Mouse (Mus musculus) T-helper 17 cell (primary cell): ENCODE measurements around the gene Isoc2a.
"Not testable (repeated sequence)": the region's sequence is repeated elsewhere in the genome, so short reads cannot be mapped to it uniquely, and the experiment has no call there.

Experiments used
- in situ Hi-C, 2 experiments: fragments of 300-600 bp; cut with MboI, MseI; formaldehyde crosslinking; loops; 1 replicate in 1 of 2; 2 replicates in 1 of 2; pipeline ENCODE4 v1.15.1; 2025; ENCODE audit warnings: high pct_unique_total_duplicates in 2 of 2

Gene Isoc2a

GRCm38 (mm10) chr7:4864130-4864845 lies 12.7 kb upstream of the Isoc2a start:
- in situ Hi-C loops = no loop called here

DNA sequence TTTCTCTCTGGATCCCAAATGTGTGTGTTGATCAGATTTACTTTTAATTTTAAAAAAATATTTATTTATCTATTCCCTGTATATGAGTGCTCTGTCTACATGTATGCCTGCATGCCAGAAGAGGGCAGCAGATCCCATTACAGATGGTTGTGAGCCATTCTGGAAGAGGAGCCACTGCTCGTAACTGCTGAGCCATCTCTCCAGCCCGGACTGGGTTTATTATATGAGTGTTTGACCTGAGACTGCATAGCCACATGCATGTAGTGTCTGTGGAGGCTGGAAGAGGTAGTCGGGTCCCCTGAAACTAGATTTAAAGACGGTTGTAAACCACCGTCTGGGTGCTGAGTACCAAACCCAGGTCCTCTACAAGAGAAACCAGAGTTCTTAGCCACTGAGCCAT lies 11.9 kb upstream of the Isoc2a start:
- in situ Hi-C loops = loop anchor here in 1 of 2 experiments (5.0 kb wide), 1 partner anchor 53 kb away; the partner anchor contains the start of gene Ube2s

- in situ Hi-C loops = loop anchor here in 1 of 2 experiments (5.0 kb wide), 1 partner anchor 54 kb away; the partner anchor contains the start of gene Ube2s
Observed at GRCm38 (mm10) chr7:4865579-4866493, 11.1 kb upstream of the Isoc2a start.

DNA sequence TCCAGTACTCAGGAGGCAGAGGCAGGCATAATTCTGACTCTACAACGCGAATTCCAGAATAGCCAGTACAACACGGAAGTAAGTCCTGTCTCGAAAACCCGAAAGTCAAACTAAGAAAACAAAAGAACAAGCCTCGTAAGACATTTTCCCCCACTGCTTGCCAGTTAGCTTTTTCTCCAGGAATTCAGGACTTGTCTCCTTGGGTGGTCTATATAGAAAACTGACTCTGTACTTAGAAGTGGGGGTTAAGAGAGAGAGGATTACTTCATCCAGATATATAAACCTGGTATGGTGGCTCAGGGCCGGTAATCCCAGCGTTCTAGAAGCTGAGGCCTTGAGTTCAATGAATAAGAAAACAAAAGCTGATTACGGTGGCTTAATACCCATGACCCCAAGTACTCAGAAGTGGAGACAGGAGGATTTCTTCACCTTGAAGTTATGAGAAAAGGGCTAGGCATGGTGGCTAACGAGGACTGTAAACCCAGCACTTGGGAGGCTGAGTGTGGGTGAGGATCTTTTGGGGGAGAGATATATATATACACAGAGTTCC lies 10.2 kb upstream of the Isoc2a start:
- in situ Hi-C loops = loop anchor here in 1 of 2 experiments (5.0 kb wide), 1 partner anchor 54 kb away; the partner anchor contains the start of gene Ube2s

- in situ Hi-C loops = no loop called here
Observed at GRCm38 (mm10) chr7:4870133-4870532, 6.8 kb upstream of the Isoc2a start, which contains the start of gene Isoc2b. TSS of gene Isoc2b (minus strand) at chr7:4870258.

GRCm38 (mm10) chr7:4877226-4877625 lies 273 bp downstream of the Isoc2a start:
- in situ Hi-C loops = no loop called here

DNA sequence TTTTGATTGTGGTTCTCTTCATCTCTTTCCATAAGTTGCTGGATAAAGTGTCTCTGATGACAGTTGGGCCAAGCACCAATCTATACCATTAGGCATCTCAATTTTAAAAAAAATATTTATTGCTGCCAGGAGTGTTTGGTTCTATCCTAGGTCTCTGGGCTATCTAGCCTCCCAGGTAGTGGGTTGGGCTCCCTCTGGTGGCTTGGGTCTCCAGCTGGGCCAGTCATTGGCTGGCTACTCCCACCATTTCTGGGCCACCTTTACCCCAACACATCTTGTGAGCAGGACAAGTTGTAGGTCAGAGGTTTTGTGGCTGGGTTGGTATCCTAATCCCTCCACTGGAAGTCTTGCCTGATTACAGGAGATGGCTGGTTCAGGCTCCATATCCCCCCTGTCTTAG lies 1.2 kb downstream of the Isoc2a start:
- in situ Hi-C loops = no loop called here

DNA sequence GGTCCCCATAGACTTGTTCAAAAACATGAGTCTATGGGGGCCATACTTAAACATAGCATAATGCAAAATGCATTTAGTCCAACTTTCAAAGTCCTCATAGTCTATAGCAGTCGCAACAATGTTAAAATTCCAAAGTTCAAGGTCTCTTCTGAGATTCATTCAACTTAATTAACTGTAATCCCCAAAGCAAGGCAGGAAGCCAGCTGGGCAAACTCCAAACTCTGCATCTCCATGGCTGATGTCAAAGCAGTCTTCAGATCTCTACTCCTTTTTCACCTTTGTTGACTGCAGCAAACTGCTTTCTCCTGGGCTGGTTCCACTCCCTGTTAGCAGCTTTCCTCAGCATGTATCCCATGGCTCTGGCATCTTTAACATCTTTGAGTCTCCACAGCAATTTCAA lies 2.1 kb downstream of the Isoc2a start:
- in situ Hi-C loops = not testable (repeated sequence)

- in situ Hi-C loops = no loop called here
Observed at GRCm38 (mm10) chr7:4886680-4887079, 9.7 kb downstream of the Isoc2a start.

DNA sequence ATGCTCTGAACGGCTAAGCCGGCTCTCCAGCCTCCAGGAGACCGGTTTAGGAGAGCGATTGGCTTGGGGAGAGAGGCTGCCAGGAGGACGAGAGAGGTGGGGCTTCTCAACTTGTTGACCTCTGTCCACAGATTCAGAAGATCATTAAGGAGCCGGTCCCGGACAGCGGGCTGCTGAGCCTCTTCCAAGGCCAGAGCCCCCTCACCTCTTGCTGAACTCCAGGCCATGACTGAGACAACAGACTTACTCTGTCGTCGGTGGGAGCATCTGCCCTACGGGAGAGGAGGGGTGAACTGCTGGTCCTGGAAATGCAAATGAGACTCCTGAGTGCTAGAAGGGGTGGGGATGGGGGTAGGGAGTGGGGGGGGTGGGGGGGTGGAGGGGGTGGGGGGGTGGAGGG lies 18.2 kb downstream of the Isoc2a start:
- in situ Hi-C loops = loop anchor here in 1 of 2 experiments (5.0 kb wide), 1 partner anchor 183 kb away; no protein-coding TSS in a partner anchor

DNA sequence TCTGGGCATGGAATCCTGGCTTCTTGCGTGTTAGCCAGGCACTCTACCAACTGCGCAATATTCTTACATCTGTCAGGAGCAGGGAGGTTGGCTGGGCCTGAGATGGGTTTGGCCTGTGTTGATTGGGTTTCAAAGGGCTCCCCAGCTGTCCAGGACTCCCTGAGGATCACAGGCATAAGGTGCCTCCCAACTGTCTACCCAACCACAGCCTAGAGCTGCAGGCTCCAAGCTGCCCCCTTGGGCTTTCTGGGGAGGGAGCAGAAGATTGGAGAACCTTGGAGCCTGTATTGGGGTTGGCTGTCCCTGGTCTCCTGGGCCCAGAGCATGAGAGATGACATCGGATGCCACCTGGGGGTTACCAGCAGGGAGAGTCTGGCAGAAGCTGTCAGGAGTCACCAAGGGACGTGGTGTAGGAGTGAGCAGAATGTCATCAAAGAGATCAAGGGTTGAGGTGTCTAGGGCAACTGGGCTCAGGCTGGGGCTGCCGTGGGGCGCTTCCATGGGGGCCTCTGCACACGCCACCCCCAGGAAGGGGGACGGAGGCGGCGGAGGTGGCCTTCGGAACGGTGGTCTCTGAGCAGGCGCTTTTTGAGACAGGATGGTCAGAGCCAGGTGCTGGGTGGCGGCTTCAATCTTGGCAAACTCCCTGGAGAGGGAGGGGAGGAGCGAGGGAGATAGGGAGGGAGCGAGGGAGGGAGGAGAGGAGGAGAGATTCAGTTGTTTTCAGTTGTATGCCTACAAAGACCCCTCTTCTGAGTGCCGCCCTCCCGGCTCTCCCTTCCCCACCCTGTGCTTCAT lies 22.1 kb downstream of the Isoc2a start:
- in situ Hi-C loops = loop anchor here in 1 of 2 experiments (5.0 kb wide), 1 partner anchor 187 kb away; no protein-coding TSS in a partner anchor

GRCm38 (mm10) chr7:4899649-4900522 lies 22.9 kb downstream of the Isoc2a start:
- in situ Hi-C loops = loop anchor here in 1 of 2 experiments (5.0 kb wide), 1 partner anchor 188 kb away; no protein-coding TSS in a partner anchor

DNA sequence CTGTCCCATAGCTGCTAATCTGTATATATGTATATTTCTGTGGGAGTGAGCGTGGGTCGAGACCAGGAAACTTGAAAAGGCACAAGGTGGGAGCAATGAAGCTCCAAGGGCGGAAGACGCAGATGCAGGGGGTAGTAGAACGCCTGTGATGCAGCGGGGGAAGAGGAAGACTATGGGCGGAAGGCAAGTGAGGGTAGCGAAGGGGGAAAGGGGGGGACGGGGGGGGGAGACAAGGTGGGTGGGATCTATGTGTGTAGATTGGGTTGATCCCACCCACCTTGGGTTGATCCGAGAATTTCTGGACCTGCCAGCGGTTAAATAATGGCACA lies 23.5 kb downstream of the Isoc2a start:
- in situ Hi-C loops = no loop called here

DNA sequence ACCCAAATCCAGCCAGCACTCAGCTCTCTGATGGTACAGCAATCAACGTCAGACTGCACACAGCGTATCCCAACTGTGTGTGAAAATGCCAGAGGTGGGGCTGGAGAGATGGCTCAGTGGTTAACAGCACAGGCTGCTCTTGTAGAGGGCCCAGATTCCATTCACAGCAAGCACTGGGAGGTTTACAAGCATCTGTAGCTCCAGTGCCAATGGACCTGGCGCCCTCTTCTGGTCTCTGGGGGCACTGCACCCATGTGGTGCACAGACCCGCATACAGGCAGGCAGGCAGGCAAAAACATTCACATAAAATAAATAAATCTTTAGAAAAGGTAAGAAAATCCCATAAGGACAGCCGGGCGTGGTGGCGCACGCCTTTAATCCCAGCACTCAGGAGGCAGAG lies 24.2 kb downstream of the Isoc2a start:
- in situ Hi-C loops = no loop called here

- in situ Hi-C loops = no loop called here
Observed at GRCm38 (mm10) chr7:4902404-4902803, 25.5 kb downstream of the Isoc2a start.

- in situ Hi-C loops = no loop called here
Observed at GRCm38 (mm10) chr7:4906466-4906950, 29.6 kb downstream of the Isoc2a start, which contains the start of gene Gm36210. TSS of gene Gm36210 (minus strand) at chr7:4906516.

DNA sequence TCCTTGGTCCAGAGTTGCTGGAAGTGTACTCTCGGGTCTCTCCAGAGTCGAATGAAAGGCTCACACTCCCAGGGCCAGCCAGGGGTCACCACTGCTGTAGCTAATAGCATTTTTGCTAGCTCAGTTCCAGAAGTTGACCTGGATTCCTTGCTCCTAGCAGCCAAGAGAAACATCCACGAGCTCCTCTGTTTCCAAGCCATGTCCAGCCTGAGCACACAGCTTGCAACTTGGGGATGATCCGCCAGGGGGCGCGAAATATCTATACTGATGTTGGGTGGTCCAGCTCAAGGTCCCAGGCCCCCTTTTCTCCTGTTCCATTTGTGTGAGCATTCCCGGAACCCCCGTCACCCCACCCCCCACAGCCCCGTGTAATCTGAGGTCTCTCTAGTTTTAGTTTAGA lies 34.6 kb downstream of the Isoc2a start:
- in situ Hi-C loops = no loop called here

GRCm38 (mm10) chr7:4912248-4912647 lies 35.3 kb downstream of the Isoc2a start:
- in situ Hi-C loops = no loop called here

GRCm38 (mm10) chr7:4915007-4915665 lies 38.2 kb downstream of the Isoc2a start, which contains the start of gene Zfp628:
TSS of gene Zfp628 (plus strand) at chr7:4915217.
- in situ Hi-C loops = loop anchor here in 1 of 2 experiments (5.0 kb wide), 1 partner anchor 102 kb away; the partner anchor contains the start of gene Gm44973
